Mouse (Mus musculus) Muller cell, postnatal 12 days (primary cell): ENCODE results near the gene Nlgn3.
"Not testable (repeated sequence)": the region's sequence is repeated elsewhere in the genome, so short reads cannot be mapped to it uniquely, and the experiment has no call there.

Source experiments
- DNase-seq: peaks from one replicate; pipeline ENCODE4 v3.0.0-alpha.2; 2015; ENCODE audit errors: inconsistent ontology term

The Nlgn3 gene

DNA sequence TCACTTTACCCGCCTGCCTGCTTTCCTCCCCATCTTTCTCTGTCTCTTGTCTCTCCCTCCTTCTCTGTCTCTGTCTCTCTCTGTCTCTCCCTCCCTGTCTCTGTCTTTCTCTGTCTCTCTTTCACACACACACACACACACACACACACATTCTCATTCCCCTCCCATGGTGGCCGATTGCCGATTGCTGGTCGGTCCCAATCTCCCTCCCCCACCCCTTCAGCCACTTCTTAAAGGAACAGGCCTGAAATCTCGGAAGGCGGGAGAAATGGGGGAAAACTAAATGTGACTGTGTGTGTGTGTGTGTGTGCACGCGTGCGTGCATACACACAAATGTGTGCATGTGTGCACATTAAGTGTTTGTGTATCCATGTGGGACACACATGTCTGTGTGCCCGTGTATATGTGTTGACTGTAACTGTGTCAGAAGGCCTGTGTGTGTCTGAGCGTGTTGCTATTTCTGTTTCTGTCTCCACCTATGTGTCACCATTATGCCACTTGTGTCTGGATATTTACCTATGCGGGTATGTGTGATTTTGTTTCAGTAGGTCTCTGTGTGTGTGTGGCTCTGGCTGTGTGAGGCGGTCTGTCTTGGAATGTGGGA, 1.6 kb downstream of the Nlgn3 start:
- peak; percentile 52 for DNase-seq

DNA sequence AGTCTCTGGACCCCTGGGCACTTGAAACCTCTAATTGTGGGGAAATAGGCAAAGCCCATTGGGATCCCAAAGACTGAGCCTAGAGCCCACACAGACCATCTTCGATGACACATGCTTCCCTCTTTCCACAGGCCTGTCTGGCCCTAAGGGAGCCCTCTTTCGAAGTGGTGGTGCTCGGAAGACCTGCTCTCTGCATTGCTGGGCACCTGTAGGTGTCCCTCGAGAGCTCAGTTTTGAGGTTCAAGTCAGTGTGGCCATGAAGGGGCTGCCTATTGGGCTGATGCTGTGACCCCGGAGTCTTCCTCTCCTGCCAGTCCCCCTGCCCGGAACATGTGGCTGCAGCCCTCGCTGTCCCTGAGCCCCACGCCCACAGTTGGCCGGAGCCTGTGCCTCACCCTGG, 2.7 kb downstream of the Nlgn3 start:
- no peak for DNase-seq

DNA sequence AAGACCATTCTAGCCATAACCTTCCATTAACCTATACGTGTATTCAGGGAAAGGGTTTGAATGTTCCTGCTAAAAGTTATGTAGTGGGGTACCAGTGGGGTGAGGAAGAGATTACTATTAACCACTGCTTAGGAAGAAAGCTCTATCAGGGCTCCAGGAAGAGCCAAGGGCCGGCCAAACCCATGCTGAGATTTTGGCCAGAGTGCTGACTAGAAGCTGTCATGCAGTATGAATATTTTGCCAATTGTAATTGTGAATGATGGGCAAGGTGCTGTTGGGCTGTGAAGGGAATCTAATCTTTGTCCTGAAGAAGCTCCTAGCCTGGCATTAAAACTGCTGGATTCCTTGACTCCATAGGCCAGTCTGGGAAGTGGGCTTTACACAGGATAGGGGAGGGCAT, 5.7 kb downstream of the Nlgn3 start:
- DNase-seq = no peak

DNA sequence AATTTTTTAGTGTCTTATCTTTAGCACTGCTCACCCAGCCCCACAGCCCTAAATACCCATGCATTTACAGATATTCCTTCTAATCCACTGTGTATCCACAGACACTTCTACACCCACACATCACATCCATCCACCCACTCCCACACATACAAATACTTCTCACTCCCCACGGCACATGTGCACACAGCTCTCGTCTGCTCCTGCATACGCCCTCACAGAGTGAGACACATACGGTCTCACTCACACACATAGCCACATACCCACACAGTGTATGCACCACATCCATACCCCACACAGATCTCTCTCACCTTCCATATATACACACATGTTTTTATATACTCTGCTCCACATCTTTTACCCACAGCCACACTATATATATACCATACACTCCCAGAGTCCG, 10.3 kb downstream of the Nlgn3 start:
- no peak for DNase-seq

DNA sequence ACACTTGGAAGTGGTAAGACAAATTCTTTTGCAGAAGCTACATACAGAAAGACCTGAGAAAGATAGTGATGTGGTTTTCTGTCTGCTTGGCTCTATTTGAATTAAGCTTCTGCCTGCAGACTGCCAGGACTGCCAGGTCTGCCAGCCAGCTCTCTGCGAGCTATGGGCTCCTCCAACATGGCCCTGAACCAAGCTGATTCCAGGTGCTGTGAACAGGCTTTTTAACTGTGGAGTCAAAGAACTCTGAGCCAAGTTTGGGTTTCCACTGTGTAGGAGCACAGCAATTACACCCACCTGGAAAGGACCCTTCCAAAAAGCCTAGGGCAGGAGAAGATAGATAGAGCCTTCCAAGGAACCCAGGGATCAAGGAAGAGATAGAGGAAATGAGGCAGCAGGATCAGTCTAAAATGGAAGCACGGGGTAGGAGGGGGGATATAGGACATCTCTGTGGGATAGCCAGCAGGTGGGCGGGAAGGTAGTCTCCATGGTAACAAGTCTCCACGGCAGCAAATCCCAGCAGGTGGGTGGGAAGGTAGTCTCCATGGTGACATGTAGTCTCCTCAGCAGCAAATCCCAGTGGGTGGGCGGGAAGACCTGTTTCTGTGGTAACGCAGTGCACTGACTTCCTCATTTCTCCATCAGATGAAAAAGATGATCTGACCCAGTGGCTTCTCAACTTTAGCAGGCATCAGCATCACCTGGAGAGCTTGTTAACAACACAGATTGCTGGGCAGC, 14.8 kb downstream of the Nlgn3 start:
- no peak for DNase-seq

DNA sequence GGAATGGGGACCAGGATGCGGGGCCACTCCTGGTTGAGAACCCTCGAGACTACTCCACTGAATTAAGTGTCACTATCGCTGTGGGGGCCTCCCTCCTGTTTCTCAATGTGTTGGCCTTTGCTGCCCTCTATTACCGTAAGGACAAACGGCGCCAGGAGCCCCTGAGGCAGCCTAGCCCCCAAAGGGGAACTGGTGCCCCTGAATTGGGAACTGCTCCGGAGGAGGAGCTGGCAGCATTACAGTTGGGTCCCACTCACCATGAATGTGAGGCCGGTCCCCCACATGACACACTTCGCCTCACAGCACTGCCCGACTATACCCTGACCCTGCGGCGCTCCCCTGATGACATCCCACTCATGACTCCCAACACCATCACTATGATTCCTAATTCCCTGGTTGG, 20.8 kb downstream of the Nlgn3 start:
- no peak for DNase-seq

DNA sequence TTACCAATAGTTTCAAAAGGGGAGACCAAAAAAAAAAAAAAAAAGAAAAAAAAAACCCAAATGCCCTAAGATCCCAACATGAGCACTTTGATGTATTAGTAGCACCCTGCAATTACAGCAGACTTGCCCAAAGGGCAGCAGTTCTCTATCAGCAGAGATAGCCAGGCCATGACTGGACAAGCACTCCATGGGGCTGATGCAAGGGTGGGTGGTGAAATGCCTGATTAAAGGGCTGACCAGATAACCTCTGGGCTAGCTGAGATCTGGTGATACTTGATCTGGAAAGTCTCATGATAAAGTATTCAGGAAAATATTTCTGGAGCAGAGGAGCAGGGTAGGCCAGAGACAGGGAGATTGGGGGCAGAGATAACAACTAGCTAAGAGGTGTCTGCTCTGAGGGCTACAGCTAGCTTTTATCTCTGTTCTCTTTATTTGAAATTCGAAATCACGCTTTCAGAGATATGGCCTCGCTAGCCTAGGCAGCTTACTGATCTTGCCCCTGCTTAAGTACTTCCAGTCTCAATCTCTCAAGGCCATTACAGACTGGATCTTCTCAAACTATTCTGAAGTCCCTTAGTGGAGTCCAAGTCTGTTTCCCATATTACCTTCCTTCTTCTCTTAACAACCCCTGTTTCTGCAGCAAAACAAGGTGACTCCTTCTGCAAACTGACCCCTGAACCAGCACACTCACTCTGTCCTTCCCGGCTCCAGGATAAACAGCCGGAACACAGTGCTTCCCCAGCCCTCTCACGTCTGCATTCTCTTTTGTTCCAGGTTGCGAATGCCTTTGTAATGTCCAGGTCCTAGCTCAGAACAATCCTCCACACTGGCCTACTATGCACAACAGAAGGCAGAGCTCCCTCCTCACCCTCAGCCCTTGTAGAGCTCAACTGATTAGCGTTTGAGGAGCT, 27.3 kb downstream of the Nlgn3 start:
- DNase-seq = no peak

DNA sequence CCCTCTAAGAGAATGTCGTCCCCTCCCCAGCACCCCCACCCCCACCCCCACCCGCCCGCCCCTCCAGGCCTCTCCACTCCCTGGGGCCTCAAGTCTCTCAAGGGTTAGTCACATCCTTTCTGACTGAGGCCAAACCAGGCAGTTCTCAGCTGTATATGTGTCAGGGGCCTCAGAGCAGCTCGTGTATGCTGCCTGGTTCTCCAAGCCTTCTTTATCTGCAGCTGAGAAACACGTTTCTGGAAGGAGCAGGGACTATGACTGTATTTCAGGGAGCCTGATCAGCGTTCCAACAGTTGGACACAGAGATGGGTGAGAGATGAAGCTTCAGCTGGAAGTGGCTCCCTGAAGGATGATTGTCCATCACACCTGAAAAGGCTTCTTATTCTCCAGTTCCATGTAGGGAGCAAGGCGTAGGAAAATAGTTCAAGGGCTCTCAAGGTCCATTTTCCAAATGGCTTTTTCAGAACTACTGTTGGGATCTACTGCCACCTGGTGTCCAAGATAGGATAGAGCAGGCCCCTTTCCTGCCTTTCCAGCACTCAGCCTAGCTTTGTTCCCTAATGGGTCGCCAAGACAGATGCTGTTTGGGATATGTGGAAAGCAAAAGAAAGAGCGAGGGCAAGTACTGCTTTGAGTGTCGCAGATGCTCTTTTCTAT, 30.5 kb downstream of the Nlgn3 start:
- DNase-seq = peak; percentile 46

DNA sequence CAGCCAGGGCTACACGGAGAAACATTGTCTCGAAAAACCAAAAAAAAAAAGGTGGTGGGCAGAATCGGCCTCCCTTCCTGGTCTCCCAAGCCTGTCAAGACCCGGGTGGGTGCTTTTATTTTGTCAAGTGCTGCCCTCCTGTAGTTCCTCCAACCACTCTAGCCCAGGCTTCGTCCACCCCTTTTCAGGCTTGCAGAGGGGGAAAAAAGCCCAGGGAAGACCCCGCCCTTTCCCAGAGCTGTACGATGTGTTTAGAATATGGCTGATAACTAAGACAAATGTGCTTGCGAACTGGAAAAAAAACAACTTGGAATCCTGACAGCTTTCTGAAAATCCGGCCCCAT, 33.0 kb downstream of the Nlgn3 start:
- DNase-seq = no peak

DNA sequence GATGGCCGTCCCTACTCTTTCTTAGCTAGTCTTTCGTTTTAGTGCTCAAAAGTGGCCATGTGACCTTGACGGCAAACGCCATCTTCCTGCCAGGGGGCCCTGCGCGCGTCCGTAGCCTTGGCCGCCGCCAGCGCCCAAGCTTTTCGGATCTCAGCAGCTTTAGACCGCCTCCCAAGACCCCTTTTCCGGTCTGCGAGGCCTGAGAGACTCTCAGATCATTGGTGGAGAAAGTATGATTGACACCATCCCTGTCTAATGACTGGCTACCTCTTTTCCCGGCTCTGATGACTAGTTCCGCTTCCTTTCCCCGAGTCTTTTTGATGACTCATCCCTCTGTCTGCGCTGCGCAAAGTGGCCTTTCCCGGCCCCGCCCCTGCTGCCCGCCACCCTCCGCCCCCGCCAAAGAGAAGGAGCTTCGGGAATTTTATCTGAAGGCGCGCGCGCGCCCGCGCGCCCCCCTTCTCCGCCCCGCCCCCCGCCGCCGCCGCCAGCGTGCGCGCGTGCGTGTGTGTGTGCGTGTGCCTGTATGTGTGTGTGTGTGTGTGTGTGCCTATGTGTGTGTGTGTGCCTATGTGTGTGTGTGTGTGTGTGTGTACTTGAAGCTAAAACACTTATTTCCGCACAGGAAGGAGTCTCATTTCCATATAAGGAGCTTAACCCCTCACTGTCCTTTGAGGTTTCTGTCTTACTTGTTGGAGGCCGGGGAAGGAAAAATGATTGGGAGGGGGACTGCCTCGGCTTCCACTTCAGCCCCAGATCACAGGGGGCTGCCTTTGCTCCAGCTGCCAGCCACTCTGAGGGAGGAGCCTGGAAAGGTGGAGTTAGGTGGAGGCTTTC, 33.6 kb downstream of the Nlgn3 start:
- DNase-seq = peak; percentile 95

DNA sequence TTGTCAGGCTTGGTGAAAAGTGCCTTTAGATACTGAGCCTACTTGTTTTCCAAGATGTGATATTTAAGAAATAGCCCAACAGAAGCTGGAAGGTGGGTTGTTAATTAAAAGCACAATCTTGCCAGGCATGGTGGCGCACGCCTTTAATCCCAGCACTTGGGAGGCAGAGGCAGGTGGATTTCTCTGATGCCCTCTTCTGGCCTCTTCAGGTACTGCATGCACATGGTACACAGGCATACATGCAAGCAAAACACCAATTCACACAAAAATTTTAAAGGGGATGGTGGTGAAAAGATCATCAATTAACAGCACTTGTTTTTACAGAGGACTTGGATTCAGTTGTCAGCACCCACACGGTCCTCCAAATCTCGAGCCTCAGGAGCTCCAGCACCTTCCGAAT, 35.6 kb downstream of the Nlgn3 start:
- no peak for DNase-seq

DNA sequence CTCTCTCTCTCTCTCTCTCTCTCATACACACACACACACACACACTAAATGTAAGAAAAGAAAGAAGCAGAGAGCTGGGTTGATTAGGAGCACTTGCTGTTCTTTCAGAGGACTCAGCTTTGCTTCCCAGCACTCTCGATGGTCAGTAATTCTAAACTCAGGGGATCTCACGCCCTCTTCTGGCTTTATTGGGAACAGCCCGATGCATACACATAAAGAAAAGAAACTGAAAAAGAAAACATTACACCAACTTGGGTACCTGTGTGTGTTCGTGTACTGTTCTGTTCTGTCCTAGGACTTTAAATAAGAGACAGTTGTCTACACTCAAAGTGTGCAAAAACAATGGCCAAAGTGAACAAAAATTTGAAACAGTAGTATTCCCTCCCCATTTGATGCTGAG, 39.7 kb downstream of the Nlgn3 start:
- DNase-seq = no peak

DNA sequence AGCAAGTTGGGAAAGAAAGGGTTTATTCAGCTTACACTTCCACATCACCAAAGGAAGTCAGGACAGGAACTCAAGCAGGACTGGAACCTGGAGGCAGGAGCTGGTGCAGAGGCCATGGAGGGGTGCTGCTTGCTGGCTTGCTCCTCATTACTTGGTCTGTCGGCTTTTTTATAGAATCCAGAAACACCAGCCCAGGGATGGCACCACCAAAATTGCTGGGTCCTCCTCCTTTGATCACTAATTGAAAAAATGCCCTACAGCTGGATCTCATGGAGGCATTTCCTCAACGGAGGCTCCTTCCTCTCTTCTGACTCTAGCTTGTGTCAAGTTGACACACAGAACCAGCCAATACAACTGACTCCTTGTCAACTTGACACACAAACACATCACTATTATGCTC, 43.9 kb downstream of the Nlgn3 start:
- DNase-seq = not testable (repeated sequence)

DNA sequence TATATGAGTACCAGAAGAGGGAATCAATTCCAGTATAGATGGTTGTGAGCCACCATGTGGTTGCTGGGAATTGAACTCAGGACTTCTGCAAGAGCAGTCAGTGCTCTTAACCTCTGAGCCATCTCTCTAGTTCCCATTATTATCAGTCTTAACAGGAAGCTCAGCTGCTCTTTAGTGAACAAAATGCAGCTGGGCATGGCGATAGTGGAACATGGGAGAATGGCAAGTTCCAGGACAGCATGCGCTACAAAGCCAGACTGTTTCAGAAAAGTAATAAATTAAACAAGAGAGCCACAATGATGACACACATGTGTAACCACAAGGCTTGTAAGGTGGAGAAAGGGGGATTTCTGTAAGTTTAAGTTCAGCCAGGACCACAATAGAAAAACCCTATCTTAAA, 46.5 kb downstream of the Nlgn3 start:
- DNase-seq = no peak

DNA sequence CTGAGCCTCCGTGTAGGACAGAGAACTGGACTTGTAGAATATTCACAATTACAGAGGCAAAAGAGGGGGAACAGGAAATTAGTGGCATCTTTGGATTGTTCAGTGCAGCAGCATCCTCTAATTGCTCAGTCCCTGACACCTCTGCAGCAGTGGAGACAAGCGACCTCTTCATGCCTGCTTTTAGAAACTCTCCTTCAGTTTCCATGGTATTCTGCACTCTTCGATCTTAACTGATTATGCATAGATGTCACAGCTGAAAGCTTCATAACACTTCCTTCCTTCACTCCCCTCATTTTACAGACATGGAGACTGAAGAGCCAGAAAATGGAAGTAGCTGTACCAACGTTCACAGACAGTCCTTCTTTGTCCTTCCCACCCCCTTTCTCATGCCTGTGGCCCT, 47.5 kb downstream of the Nlgn3 start:
- DNase-seq = no peak

DNA sequence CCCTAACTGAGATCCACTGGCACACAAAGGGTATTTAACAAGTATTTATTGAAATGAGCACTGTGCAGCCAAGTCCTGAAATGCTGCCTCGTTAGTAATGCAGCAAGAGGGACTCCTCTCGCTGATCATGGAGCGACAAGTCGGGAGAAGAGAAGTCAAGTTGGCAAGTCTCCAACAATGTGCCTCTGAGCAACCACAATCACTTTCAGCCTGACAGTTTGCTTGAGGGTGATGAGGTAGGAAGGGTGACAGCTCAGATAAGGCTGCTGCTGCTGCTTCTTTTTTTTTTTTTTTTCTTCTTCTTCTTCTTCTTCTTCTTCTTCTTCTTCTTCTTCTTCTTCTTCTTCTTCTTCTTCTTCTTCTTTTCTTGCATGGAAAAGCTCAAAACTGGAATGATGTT, 52.2 kb downstream of the Nlgn3 start:
- DNase-seq = peak; percentile 9

DNA sequence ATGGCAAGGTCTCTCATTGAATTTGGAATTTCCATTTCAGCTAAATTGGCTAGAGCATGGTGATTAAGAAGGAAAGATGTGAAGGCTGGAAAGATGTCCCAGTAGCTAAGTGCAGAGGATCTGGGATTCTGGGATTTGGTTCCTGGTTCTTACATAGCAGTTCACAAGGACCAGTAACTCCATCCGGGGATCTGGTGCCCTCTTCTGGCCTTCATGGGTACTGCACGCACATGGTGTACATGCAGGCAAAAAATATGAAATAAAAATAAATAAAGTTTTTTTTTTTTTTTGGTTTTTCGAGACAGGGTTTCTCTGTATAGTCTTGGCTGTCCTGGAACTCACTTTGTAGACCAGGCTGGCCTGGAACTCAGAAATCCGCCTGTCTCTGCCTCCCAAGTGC, 59.9 kb downstream of the Nlgn3 start:
- not testable (repeated sequence) for DNase-seq

DNA sequence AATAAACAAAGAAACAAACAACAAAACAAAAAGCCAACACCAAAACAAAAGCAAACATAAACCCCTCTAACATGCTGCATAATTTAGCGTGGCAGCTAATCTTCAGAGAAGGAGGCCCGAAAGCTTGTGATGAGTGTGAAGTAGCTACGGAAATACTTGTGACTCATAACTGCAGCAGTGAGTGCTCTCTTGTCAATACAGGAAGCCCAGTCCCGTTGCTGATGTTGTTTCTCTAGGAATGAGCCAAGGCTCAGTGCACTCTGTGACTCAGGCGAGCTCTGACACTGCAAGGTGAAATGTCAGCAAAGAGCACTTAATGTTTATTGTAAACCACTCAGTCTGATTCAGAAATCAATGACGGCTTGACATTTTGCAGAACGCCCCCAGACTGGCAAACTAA, 70.0 kb downstream of the Nlgn3 start:
- no peak for DNase-seq

DNA sequence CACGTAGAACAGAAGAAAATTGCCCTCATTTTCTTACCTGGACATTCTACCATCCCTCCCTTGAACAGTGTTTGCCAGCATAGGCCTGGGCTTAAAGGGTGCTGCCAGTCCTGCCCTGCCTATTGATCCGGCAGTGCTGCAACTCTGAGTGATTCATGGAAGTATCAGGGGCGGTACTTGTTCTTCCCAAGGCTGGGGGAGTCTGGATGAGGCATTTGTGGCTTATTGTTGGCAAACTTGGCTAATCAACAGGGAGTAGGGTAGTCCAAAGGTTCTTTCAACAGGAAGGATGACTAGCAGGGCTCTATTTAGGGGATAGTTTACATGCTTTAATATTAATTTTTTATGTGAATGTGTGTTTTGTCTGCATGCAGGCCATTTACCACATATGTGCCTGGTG, 71.6 kb downstream of the Nlgn3 start:
- DNase-seq = no peak

DNA sequence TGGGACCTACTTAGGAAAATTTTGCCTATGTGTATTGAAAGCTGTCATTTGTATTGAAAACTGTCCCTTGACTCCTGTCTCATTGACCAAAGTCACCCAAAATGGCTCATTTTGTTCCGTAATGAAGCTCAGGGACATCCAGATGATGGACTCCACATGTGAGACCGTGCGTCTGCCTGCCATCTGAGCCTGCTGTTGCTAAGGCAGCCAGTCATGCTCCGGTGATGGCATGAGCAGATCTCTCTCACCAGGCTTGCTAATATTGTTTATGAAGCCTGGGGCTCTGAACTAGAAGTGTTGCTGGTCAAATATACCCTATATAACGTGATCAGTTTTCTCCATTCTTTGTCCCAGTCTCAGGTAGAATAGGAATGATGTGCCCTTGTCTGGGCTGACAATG, 74.0 kb downstream of the Nlgn3 start:
- DNase-seq = no peak
